In genomic region chr19:16827657-16828056, GRCm38 (mm10) we compare ENCODE assay signal across 30 mouse cellular contexts. TPM values are rescaled to one million over a fixed set of nuclear protein-coding genes. Genes with fewer than 3 reads are reported as not detected.
A peak's percentile ranks its signal among the peaks of the same experiment; 100 is the strongest.
DNase-seq lines count a peak whose midpoint lies in the region; ATAC-seq and TF ChIP-seq lines count a peak whose summit lies in the region.
"Had no signal": no experiment of that assay in that cellular context is flagged by ENCODE, and none has a peak within 500 bp of the region (broad histone marks: within the 10 kb centered on the region; RNA-seq: fewer than 3 reads in every experiment).

No protein-coding gene starts in this region.

- H3K36me3 ChIP-seq in CH12.LX (replicated peaks in 1 of 2; ENCODE audit: control insufficient read depth in 1 of 2, insufficient read depth in 1 of 2, low read length in 1 of 2) = no peaks in the 10 kb centered on the region
- H3K36me3 ChIP-seq in forebrain, embryonic 16.5 days (ENCODE audit: control insufficient read depth, insufficient read depth) = no peaks in the 10 kb centered on the region
- H3K36me3 ChIP-seq: embryonic facial prominence, embryonic 12.5 days; embryonic facial prominence, embryonic 15.5 days had no signal

- in situ Hi-C loops in CH12.LX (cut with MboI; ENCODE audit: low pct_ligation_motif_present, low pct_unique_long_range_greater_than_20kb, low sequenced_read_pairs) = no loop called here

- no peaks in the 10 kb centered on the region for H3K9me3 ChIP-seq in CH12.LX (replicated peaks; ENCODE audit: low read length)
- H3K9me3 ChIP-seq in forebrain, embryonic 16.5 days (ENCODE audit: control insufficient read depth, low read length) = no peaks in the 10 kb centered on the region
- H3K9me3 ChIP-seq: embryonic facial prominence, embryonic 12.5 days; embryonic facial prominence, embryonic 15.5 days had no signal

- no peak for TF ChIP-seq RAD21 in CH12.LX (IDR thresholded peaks at IDR 0.05; ENCODE audit: low read depth, low read length)

- H3K27me3 ChIP-seq in CH12.LX (replicated peaks) = no peaks in the 10 kb centered on the region
- no peaks in the 10 kb centered on the region for H3K27me3 ChIP-seq in forebrain, embryonic 16.5 days (replicated peaks; ENCODE audit: control insufficient read depth, insufficient read depth, low read length)
- H3K27me3 ChIP-seq: embryonic facial prominence, embryonic 12.5 days; embryonic facial prominence, embryonic 15.5 days had no signal

- no peak overlapping the region for H3K9ac ChIP-seq in CH12.LX (ENCODE audit: insufficient read depth, low read depth)
- H3K9ac ChIP-seq in forebrain, embryonic 16.5 days (replicated peaks; ENCODE audit: low read depth, low read length) = no peak overlapping the region
- H3K9ac ChIP-seq: embryonic facial prominence, embryonic 12.5 days; embryonic facial prominence, embryonic 15.5 days; hindbrain, embryonic 14.5 days had no signal

- H3K4me1 ChIP-seq in CH12.LX (ENCODE audit: control insufficient read depth in 1 of 2, insufficient read depth in 2 of 2) = peaks cover 0 to 11% of the 10 kb centered on the region in 2 experiments; a peak in 2 of 4 replicates
- H3K4me1 ChIP-seq in forebrain, embryonic 16.5 days (replicated peaks; ENCODE audit: control insufficient read depth, insufficient read depth, low read length) = no peaks in the 10 kb centered on the region
- H3K4me1 ChIP-seq: embryonic facial prominence, embryonic 12.5 days; embryonic facial prominence, embryonic 15.5 days had no signal

- WGBS in forebrain, embryonic 16.5 days = 87% methylated on average over 5 of the region's 5 CpGs

- H3K4me3 ChIP-seq in CH12.LX (replicated peaks in 1 of 3; ENCODE audit: low read depth in 2 of 3, low read length in 2 of 3, poor library complexity in 1 of 3) = no peak overlapping the region
- H3K4me3 ChIP-seq in forebrain, embryonic 16.5 days (replicated peaks; ENCODE audit: low read length) = no peak overlapping the region
- H3K4me3 ChIP-seq: embryonic facial prominence, embryonic 12.5 days; embryonic facial prominence, embryonic 15.5 days had no signal

- peak overlapping the region; percentile 6; the same call in 1 of the 2 replicates for H3K4me2 ChIP-seq in CH12.LX (ENCODE audit: insufficient read depth, low read depth, poor library complexity, severe bottlenecking)
- no peak overlapping the region for H3K4me2 ChIP-seq in forebrain, embryonic 16.5 days (ENCODE audit: low read length)
- H3K4me2 ChIP-seq: embryonic facial prominence, embryonic 12.5 days; embryonic facial prominence, embryonic 15.5 days; heart, embryonic 11.5 days; hindbrain, embryonic 14.5 days had no signal

- dilution Hi-C loops in CH12.LX (cut with MboI; ENCODE audit: extremely low pct_ligation_motif_present, extremely low pct_unique_long_range_greater_than_20kb, low sequenced_read_pairs) = no loop called here

- DNase-seq in CH12.LX (ENCODE audit: extremely low read depth) = peak; percentile 38
- DNase-seq in right cerebral cortex, postnatal 25 days = no peak
- DNase-seq in cerebellum, adult 8-10 months = no peak
- DNase-seq: adrenal gland, postnatal 10 days; adrenal gland, postnatal 36 days; B cell, adult 2 months; cerebellum, adult 2 months; cerebellum, postnatal 10 days; gastrocnemius, postnatal 10 days; gastrocnemius, postnatal 36 days; heart, adult 11 months; heart, postnatal 36 days; kidney, adult 18-20 months had no signal

- no peak overlapping the region for H3K27ac ChIP-seq in CH12.LX (ENCODE audit: insufficient read depth, low read depth)
- no peak overlapping the region for H3K27ac ChIP-seq in forebrain, embryonic 16.5 days (ENCODE audit: low read length)
- H3K27ac ChIP-seq: embryonic facial prominence, embryonic 12.5 days; embryonic facial prominence, embryonic 15.5 days; hindbrain, embryonic 14.5 days; hindbrain, postnatal 0 days had no signal

- no peaks in the 10 kb centered on the region for H3K79me2 ChIP-seq in CH12.LX (replicated peaks; ENCODE audit: control insufficient read depth, extremely low read depth, insufficient read depth, poor library complexity, severe bottlenecking)

- no peak for TF ChIP-seq EP300 in CH12.LX (IDR thresholded peaks at IDR 0.05; ENCODE audit: low read length)

- no peak for TF ChIP-seq POLR2A in CH12.LX (IDR thresholded peaks at IDR 0.05; ENCODE audit: low read depth, low read length)

- peak; percentile 52; the same call in 1 of the 2 replicates for ATAC-seq in common myeloid progenitor, adult 5-6 weeks (replicated peaks; ENCODE audit: low read depth, poor library complexity, severe bottlenecking)
- peak; percentile 54 for ATAC-seq in megakaryocyte progenitor cell, adult 5-6 weeks (replicated peaks; ENCODE audit: poor library complexity)
- ATAC-seq in forebrain, embryonic 16.5 days = no peak
- ATAC-seq: forebrain, embryonic 14.5 days; hindbrain, postnatal 0 days; inflammation-experienced regulatory T-cells, adult 6 months; intestine, embryonic 16.5 days; Patski had no signal

- TF ChIP-seq CTCF in CH12.LX (conservative IDR thresholded peaks at IDR 0.05 in 1 of 2, IDR thresholded peaks at IDR 0.05 in 1 of 2; ENCODE audit: low read depth in 2 of 2, low read length in 2 of 2) = no peak

TF ChIP-seq in CH12.LX, 34 proteins besides CTCF, POLR2A, EP300 and RAD21:
- TF ChIP-seq IRF4 (IDR thresholded peaks at IDR 0.05; ENCODE audit: low read depth, low read length) (peak; percentile 26; the same call in 1 of the 2 replicates), JUND (conservative IDR thresholded peaks at IDR 0.05; ENCODE audit: low read depth, low read length) (no peak), TCF12 (IDR thresholded peaks at IDR 0.05; ENCODE audit: low read depth, low read length) (no peak), TBP (conservative IDR thresholded peaks at IDR 0.05; ENCODE audit: low read depth, low read length) (no peak)

RNA-seq across cellular contexts. Expression of gene Foxb2, which starts 45.9 kb away (rescaled TPM):
- total RNA-seq in CH12.LX (2012; rRNA removed) (not detected in 2 replicates), CH12.LX (2014; rRNA removed) (not detected in 2 replicates)
- polyA plus RNA-seq in CH12.LX (2012; ENCODE audit: insufficient read length, low read depth) = not detected in 2 replicates
- not detected in 2 replicates for total RNA-seq in common myeloid progenitor, adult 5-6 weeks (2017)
- not detected in 2 replicates for total RNA-seq in megakaryocyte progenitor cell, adult 5-6 weeks (2015)
- total RNA-seq in megakaryocyte progenitor cell, adult 5-6 weeks (2017) = not detected in 2 replicates
- 0.32 TPM in 1 of 2 replicates, not detected in the other for polyA plus RNA-seq in forebrain, embryonic 16.5 days (2015; fragmentation: Nextera tagmentation; extraction: Ambion mirVana)
- total RNA-seq: adrenal gland, adult 18-20 months; adrenal gland, postnatal 10 days; adrenal gland, postnatal 36 days; gastrocnemius, adult 18-20 months; gastrocnemius, postnatal 10 days; gastrocnemius, postnatal 36 days; heart, adult 8-10 months; heart, postnatal 36 days had no signal
- polyA plus RNA-seq: heart, embryonic 11.5 days; heart, embryonic 14.5 days; heart, postnatal 0 days; inflammation-experienced regulatory T-cells, adult 6 months; intestine, embryonic 16.5 days; Patski had no signal

RNA-seq across cellular contexts. Expression of gene Vps13a, which starts 46.9 kb away (rescaled TPM):
- total RNA-seq in CH12.LX (2012; rRNA removed) (27.8 and 35.9 TPM in 2 replicates), CH12.LX (2014; rRNA removed) (32.5 and 33.5 TPM in 2 replicates)
- 31.9 and 36.7 TPM in 2 replicates for polyA plus RNA-seq in CH12.LX (2012; ENCODE audit: insufficient read length, low read depth)
- total RNA-seq in common myeloid progenitor, adult 5-6 weeks (2017) = 101 and 109 TPM in 2 replicates
- 50.9 and 67.2 TPM in 2 replicates for total RNA-seq in megakaryocyte progenitor cell, adult 5-6 weeks (2015)
- 51.8 and 72.8 TPM in 2 replicates for total RNA-seq in megakaryocyte progenitor cell, adult 5-6 weeks (2017)
- polyA plus RNA-seq in forebrain, embryonic 16.5 days (2015; fragmentation: Nextera tagmentation; extraction: Ambion mirVana) = 7.7 and 9.3 TPM in 2 replicates
